Mouse (Mus musculus): ENCODE measurements around the gene Plod3. TPM values are rescaled to one million over a fixed set of nuclear protein-coding genes. Genes with fewer than 3 reads are reported as not detected.
A peak's percentile ranks its signal among the peaks of the same experiment; 100 is the strongest.
"Not testable (repeated sequence)": the region's sequence is repeated elsewhere in the genome, so short reads cannot be mapped to it uniquely, and the experiment has no call there.

Plod3 gene
- 21.7 and 22.2 TPM in 2 replicates for polyA plus RNA-seq (2014; fragmentation: Nextera tagmentation; extraction: Ambion mirVana)

DNA sequence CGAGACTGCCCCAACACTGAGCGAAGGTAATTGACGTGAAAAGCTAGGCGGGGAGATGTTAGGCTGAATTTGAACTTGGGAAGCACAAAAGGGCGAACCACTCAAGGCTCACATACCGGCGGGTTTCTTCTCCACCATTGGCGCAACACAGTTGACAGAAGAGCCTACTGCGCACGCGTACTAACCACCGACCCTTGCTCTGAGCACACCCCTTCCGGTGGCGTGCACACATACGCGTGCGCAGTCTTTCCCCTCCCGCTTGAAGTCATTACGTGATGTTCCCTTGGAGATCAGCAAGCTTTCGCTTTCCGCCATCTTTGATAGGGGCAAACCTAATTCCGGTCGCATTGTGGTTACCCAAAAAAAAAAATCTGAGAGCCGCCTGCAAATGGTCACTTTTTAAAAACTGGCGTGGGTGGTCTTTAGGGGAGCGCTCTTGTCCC lies at the start of gene Plod3:
Gene Plod3, plus strand, starts transcription at position 325 of the 443 bp plus-strand sequence.
- H3K9ac ChIP-seq (ENCODE audit: low read length), result peak within 1 kb of the TSS; percentile 98
- H3K9me3 ChIP-seq (replicated peaks; ENCODE audit: control insufficient read depth, low read length), result no peaks in the 10 kb centered on the region
- H3K27ac ChIP-seq (ENCODE audit: low read depth, low read length), result peak within 1 kb of the TSS; percentile 94
- peak within 1 kb of the TSS; percentile 87 for H3K4me3 ChIP-seq (ENCODE audit: low read depth, low read length)
- peaks cover 8% of the 10 kb centered on the region for H3K4me1 ChIP-seq (ENCODE audit: control insufficient read depth, insufficient read depth, low read length)
- peaks cover 45% of the 10 kb centered on the region for H3K36me3 ChIP-seq (ENCODE audit: control insufficient read depth, insufficient read depth, low read length)
- H3K27me3 ChIP-seq (replicated peaks; ENCODE audit: control insufficient read depth, insufficient read depth, low read length), result no peaks in the 10 kb centered on the region
- ATAC-seq (peak; percentile 92), DNase-seq (ENCODE audit: low spot score) (peak; percentile 100)
- peak within 1 kb of the TSS; percentile 93 for H3K4me2 ChIP-seq (ENCODE audit: low read length)
- 0% methylated on average over 26 of the region's 26 CpGs for WGBS

DNA sequence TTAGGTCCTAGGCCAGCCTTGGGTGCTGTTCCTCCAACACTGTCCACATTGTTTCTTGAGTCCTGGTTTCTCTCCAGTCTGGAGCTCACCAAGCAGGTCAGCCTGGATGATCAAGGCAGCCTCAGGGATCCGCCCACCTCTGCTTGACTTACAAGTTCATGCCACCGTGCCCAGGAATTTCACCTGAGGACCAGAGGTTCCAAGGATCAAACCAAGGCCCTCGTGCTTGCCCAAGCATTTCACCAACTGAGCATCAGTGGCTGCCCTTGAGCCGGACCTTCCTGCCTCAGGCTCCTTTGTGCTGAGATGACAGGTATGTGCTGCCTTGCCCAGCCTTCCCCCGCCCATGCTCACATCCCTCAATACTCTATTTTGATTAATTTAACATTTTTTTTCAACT lies 49.2 kb upstream of the Plod3 start:
- Histone ChIP-seq H3K27ac (ENCODE audit: low read depth, low read length) (no peak overlapping the region), H3K36me3 (ENCODE audit: control insufficient read depth, insufficient read depth, low read length) (no peaks in the 10 kb centered on the region), H3K9me3 (replicated peaks; ENCODE audit: control insufficient read depth, low read length) (0 out of 2 replicates have a peak, but pooled peaks cover 2% of the 10 kb centered on the region), H3K27me3 (replicated peaks; ENCODE audit: control insufficient read depth, insufficient read depth, low read length) (no peaks in the 10 kb centered on the region), H3K4me2 (ENCODE audit: low read length) (no peak overlapping the region), H3K4me1 (ENCODE audit: control insufficient read depth, insufficient read depth, low read length) (no peaks in the 10 kb centered on the region), H3K9ac (ENCODE audit: low read length) (no peak overlapping the region), H3K4me3 (ENCODE audit: low read depth, low read length) (no peak overlapping the region)
- DNase-seq (ENCODE audit: low spot score) (no peak), ATAC-seq (no peak)
- WGBS, result 90% methylated on average over 5 of the region's 5 CpGs

DNA sequence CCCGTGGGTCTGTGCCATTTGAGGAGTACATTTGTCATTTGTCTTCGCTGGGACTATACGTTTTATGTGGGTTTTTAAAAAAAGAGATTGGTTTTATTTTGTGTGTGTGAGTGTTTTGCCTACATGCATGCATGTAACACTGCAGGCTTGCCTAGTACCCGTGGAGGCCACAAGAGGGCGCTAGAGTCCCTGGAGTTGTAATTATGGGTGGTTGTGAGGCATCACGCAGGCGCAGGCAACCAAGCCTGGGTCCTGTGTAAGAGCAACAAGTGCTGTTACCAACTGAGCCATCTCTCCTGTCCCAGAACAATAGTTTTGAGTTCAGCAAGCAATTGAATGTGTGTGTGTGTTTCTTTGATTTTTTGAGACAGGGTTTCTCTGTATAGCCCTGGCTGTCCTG lies 47.5 kb upstream of the Plod3 start:
- H3K4me3 ChIP-seq (ENCODE audit: low read depth, low read length), result no peak overlapping the region
- no peak overlapping the region for H3K9ac ChIP-seq (ENCODE audit: low read length)
- H3K36me3 ChIP-seq (ENCODE audit: control insufficient read depth, insufficient read depth, low read length), result no peaks in the 10 kb centered on the region
- H3K4me2 ChIP-seq (ENCODE audit: low read length), result no peak overlapping the region
- no peaks in the 10 kb centered on the region for H3K4me1 ChIP-seq (ENCODE audit: control insufficient read depth, insufficient read depth, low read length)
- ATAC-seq (no peak), DNase-seq (ENCODE audit: low spot score) (no peak)
- WGBS, result 70% methylated on average over 7 of the region's 7 CpGs
- 0 out of 2 replicates have a peak, but pooled peaks cover 2% of the 10 kb centered on the region for H3K9me3 ChIP-seq (replicated peaks; ENCODE audit: control insufficient read depth, low read length)
- H3K27me3 ChIP-seq (replicated peaks; ENCODE audit: control insufficient read depth, insufficient read depth, low read length), result no peaks in the 10 kb centered on the region
- no peak overlapping the region for H3K27ac ChIP-seq (ENCODE audit: low read depth, low read length)

DNA sequence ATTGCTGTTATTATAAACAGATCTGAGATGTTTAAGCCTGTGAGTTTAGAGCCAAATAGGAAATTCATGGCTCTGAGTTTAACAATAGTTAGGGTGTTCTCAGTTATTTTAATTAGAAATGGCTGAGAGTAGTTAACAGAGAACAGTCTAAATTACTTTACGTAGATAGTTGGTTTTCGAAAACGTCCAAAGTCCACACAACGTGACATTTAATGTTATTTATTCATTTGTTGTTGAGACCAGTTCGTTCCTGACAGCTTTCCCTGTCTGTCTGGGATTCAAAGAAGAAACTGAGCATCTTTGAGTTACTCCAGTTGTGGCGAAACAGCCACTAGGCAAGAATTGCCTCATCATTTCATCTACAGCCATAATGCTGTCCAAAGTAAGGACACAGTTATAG lies 46.8 kb upstream of the Plod3 start:
- not testable (repeated sequence) for ATAC-seq; H3K36me3 ChIP-seq (ENCODE audit: control insufficient read depth, insufficient read depth, low read length); H3K9me3 ChIP-seq (replicated peaks; ENCODE audit: control insufficient read depth, low read length); H3K4me1 ChIP-seq (ENCODE audit: control insufficient read depth, insufficient read depth, low read length); H3K4me2 ChIP-seq (ENCODE audit: low read length); H3K9ac ChIP-seq (ENCODE audit: low read length); H3K4me3 ChIP-seq (ENCODE audit: low read depth, low read length); H3K27me3 ChIP-seq (replicated peaks; ENCODE audit: control insufficient read depth, insufficient read depth, low read length); DNase-seq (ENCODE audit: low spot score); H3K27ac ChIP-seq (ENCODE audit: low read depth, low read length)
- WGBS, result 86% methylated on average over 6 of the region's 6 CpGs

- Histone ChIP-seq H3K4me2 (ENCODE audit: low read length) (no peak overlapping the region), H3K9ac (ENCODE audit: low read length) (no peak overlapping the region), H3K9me3 (replicated peaks; ENCODE audit: control insufficient read depth, low read length) (0 out of 2 replicates have a peak, but pooled peaks cover 2% of the 10 kb centered on the region), H3K27ac (ENCODE audit: low read depth, low read length) (no peak overlapping the region), H3K36me3 (ENCODE audit: control insufficient read depth, insufficient read depth, low read length) (no peaks in the 10 kb centered on the region), H3K27me3 (replicated peaks; ENCODE audit: control insufficient read depth, insufficient read depth, low read length) (no peaks in the 10 kb centered on the region), H3K4me1 (ENCODE audit: control insufficient read depth, insufficient read depth, low read length) (no peaks in the 10 kb centered on the region), H3K4me3 (ENCODE audit: low read depth, low read length) (no peak overlapping the region)
- DNase-seq (ENCODE audit: low spot score) (no peak), ATAC-seq (no peak)
- WGBS, result 88% methylated on average over 12 of the region's 12 CpGs
These were observed 45.8 kb upstream of the Plod3 start for GRCm38 (mm10) chr5:136940845-136941560.

GRCm38 (mm10) chr5:136942781-136943180 lies 44.0 kb upstream of the Plod3 start:
- WGBS, result 85% methylated on average over 3 of the region's 3 CpGs
- Histone ChIP-seq H3K27me3 (replicated peaks; ENCODE audit: control insufficient read depth, insufficient read depth, low read length) (no peaks in the 10 kb centered on the region), H3K4me3 (ENCODE audit: low read depth, low read length) (no peak overlapping the region), H3K4me2 (ENCODE audit: low read length) (no peak overlapping the region), H3K36me3 (ENCODE audit: control insufficient read depth, insufficient read depth, low read length) (no peaks in the 10 kb centered on the region), H3K4me1 (ENCODE audit: control insufficient read depth, insufficient read depth, low read length) (no peaks in the 10 kb centered on the region), H3K9me3 (replicated peaks; ENCODE audit: control insufficient read depth, low read length) (0 out of 2 replicates have a peak, but pooled peaks cover 2% of the 10 kb centered on the region), H3K27ac (ENCODE audit: low read depth, low read length) (no peak overlapping the region), H3K9ac (ENCODE audit: low read length) (no peak overlapping the region)
- no peak for ATAC-seq
- DNase-seq (ENCODE audit: low spot score), result no peak

GRCm38 (mm10) chr5:136943382-136943781 lies 43.4 kb upstream of the Plod3 start:
- Histone ChIP-seq H3K4me3 (ENCODE audit: low read depth, low read length) (no peak overlapping the region), H3K9me3 (replicated peaks; ENCODE audit: control insufficient read depth, low read length) (0 out of 2 replicates have a peak, but pooled peaks cover 2% of the 10 kb centered on the region), H3K27me3 (replicated peaks; ENCODE audit: control insufficient read depth, insufficient read depth, low read length) (no peaks in the 10 kb centered on the region), H3K9ac (ENCODE audit: low read length) (no peak overlapping the region), H3K27ac (ENCODE audit: low read depth, low read length) (no peak overlapping the region), H3K36me3 (ENCODE audit: control insufficient read depth, insufficient read depth, low read length) (no peaks in the 10 kb centered on the region), H3K4me1 (ENCODE audit: control insufficient read depth, insufficient read depth, low read length) (no peaks in the 10 kb centered on the region), H3K4me2 (ENCODE audit: low read length) (no peak overlapping the region)
- WGBS, result 88% methylated on average over 2 of the region's 2 CpGs
- no peak for DNase-seq (ENCODE audit: low spot score)
- ATAC-seq, result no peak

DNA sequence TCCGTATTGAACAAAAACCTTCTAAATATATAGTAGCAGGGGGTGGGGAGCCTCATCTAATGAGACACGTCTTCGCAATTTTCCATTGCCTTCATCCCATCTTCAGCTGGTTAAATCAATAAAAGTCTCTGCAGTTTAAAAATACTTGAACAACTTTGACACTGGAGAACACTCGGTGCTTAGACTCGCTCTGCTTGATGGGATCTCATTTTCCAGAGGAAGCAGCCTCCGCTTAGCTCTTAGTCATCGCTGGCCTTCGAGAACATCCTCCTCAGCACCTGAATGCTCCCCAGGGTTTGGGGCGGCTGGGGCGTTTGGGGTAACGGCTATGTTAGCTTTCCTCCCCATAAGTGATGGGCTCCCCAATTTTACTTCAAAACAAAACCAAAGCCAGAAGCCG lies 41.7 kb upstream of the Plod3 start:
- Histone ChIP-seq H3K36me3 (ENCODE audit: control insufficient read depth, insufficient read depth, low read length) (no peaks in the 10 kb centered on the region), H3K27ac (ENCODE audit: low read depth, low read length) (no peak overlapping the region), H3K27me3 (replicated peaks; ENCODE audit: control insufficient read depth, insufficient read depth, low read length) (no peaks in the 10 kb centered on the region), H3K9ac (ENCODE audit: low read length) (no peak overlapping the region), H3K4me1 (ENCODE audit: control insufficient read depth, insufficient read depth, low read length) (no peaks in the 10 kb centered on the region), H3K4me3 (ENCODE audit: low read depth, low read length) (no peak overlapping the region), H3K9me3 (replicated peaks; ENCODE audit: control insufficient read depth, low read length) (no peaks in the 10 kb centered on the region), H3K4me2 (ENCODE audit: low read length) (no peak overlapping the region)
- ATAC-seq, result no peak
- 85% methylated on average over 12 of the region's 12 CpGs for WGBS
- no peak for DNase-seq (ENCODE audit: low spot score)

- Histone ChIP-seq H3K4me3 (ENCODE audit: low read depth, low read length) (no peak overlapping the region), H3K4me1 (ENCODE audit: control insufficient read depth, insufficient read depth, low read length) (no peaks in the 10 kb centered on the region), H3K36me3 (ENCODE audit: control insufficient read depth, insufficient read depth, low read length) (no peaks in the 10 kb centered on the region), H3K4me2 (ENCODE audit: low read length) (no peak overlapping the region), H3K27ac (ENCODE audit: low read depth, low read length) (no peak overlapping the region), H3K27me3 (replicated peaks; ENCODE audit: control insufficient read depth, insufficient read depth, low read length) (no peaks in the 10 kb centered on the region), H3K9ac (ENCODE audit: low read length) (no peak overlapping the region), H3K9me3 (replicated peaks; ENCODE audit: control insufficient read depth, low read length) (no peaks in the 10 kb centered on the region)
- DNase-seq (ENCODE audit: low spot score), result no peak
- no peak for ATAC-seq
These were observed 38.9 kb upstream of the Plod3 start for GRCm38 (mm10) chr5:136947874-136948273.

Data from forebrain, embryonic 14.5 days (tissue).